Mouse (Mus musculus): ENCODE measurements at regions not wholly inside any gene's neighbourhood (a gene's known extent, or its start where the extent isn't known, plus 50 kb on each side); places are given as distances from the start of the nearest gene placed in this dataset.

DNA sequence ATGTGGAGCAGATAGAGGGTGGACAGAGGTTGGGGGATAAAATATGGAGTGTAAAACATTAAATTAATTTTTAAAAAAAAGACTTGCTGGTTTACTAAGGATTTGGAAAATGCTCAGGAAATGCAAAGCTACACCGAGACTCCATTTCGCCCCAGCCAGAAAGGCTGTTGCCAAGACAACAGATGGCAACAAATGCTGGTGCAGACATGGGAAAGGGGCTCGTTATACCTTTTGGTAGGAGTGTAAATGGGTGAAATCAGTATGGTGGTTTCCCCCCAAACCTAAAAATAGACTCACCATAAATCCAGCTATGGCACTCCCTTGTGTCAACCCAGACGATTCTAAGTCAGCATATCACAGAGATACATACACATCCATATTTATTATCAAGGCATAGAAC lies 60.4 kb upstream of the Bcl2l14 start:
- no peaks in the 10 kb centered on the region for H3K4me1 ChIP-seq (ENCODE audit: insufficient read depth)
- H3K9me3 ChIP-seq (ENCODE audit: low read length) = no peaks in the 10 kb centered on the region
- ATAC-seq (no peak), DNase-seq (no peak)
- WGBS (ENCODE audit: insufficient replicate concordance) = 68% methylated on average over 4 of the region's 4 CpGs
- H3K27me3 ChIP-seq (ENCODE audit: insufficient read depth, low read length) = no peaks in the 10 kb centered on the region
- no peaks in the 10 kb centered on the region for H3K36me3 ChIP-seq (replicated peaks; ENCODE audit: insufficient read depth, low read length)
- no peak overlapping the region for H3K4me2 ChIP-seq (ENCODE audit: low read depth, low read length)
- H3K9ac ChIP-seq (replicated peaks) = no peak overlapping the region
- TF ChIP-seq CTCF (IDR thresholded peaks at IDR 0.05; ENCODE audit: low read depth) (no peak), EP300 (IDR thresholded peaks at IDR 0.05; ENCODE audit: low read depth) (no peak)
- H3K27ac ChIP-seq (ENCODE audit: low read depth) = no peak overlapping the region
- H3K4me3 ChIP-seq (ENCODE audit: low read depth, low read length) = no peak overlapping the region

DNA sequence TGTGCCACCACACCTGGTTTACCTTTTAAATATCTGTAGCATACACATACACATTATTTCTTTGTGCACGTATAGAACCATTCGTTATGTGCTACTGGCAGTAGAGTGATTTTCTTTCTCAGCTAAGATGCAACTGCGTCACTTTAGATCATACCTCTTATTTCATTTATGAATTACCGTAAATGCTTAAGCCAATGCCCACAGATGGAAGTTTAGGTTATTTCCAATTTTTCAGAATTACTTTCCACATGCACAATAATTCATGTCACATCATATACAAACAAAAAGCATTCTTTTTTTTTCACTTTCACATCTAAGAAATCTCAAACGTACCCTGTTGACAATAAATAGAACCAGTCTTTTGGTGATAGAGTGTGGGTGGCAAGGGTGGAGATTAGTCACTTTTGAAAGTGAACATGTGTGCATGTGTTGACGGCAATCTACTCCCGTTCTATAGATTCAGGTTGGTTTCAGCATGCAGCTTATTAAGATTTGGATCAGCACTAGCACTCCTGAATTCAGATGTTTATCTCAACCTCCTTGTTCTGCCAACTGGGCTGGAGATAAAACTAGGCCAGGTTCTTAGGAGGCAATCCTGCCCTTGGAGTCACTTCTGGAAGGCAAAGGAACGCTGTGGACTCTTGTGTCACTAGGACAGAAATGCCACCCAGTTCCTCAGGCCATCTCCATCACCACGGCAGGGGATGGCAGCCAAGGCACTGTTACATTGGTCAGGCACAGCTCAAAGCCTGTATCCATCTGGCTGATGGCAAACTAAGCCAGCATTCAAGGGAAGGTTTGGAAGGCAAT lies 53.1 kb upstream of the Bcl2l14 start:
- Histone ChIP-seq H3K9ac (replicated peaks) (no peak overlapping the region), H3K27ac (ENCODE audit: low read depth) (no peak overlapping the region), H3K4me2 (ENCODE audit: low read depth, low read length) (no peak overlapping the region), H3K4me3 (ENCODE audit: low read depth, low read length) (no peak overlapping the region), H3K4me1 (ENCODE audit: insufficient read depth) (no peaks in the 10 kb centered on the region), H3K36me3 (replicated peaks; ENCODE audit: insufficient read depth, low read length) (no peaks in the 10 kb centered on the region), H3K9me3 (ENCODE audit: low read length) (no peaks in the 10 kb centered on the region), H3K27me3 (ENCODE audit: insufficient read depth, low read length) (no peaks in the 10 kb centered on the region)
- DNase-seq (no peak), ATAC-seq (no peak)
- TF ChIP-seq EP300 (IDR thresholded peaks at IDR 0.05; ENCODE audit: low read depth) (no peak), CTCF (IDR thresholded peaks at IDR 0.05; ENCODE audit: low read depth) (no peak)
- 86% methylated on average over 9 of the region's 9 CpGs for WGBS (ENCODE audit: insufficient replicate concordance)

GRCm38 (mm10) chr6:134343606-134343901 lies 52.6 kb upstream of the Bcl2l14 start:
- Histone ChIP-seq H3K36me3 (replicated peaks; ENCODE audit: insufficient read depth, low read length) (no peaks in the 10 kb centered on the region), H3K9ac (replicated peaks) (no peak overlapping the region), H3K4me3 (ENCODE audit: low read depth, low read length) (no peak overlapping the region), H3K27me3 (ENCODE audit: insufficient read depth, low read length) (no peaks in the 10 kb centered on the region), H3K4me2 (ENCODE audit: low read depth, low read length) (no peak overlapping the region), H3K4me1 (ENCODE audit: insufficient read depth) (no peaks in the 10 kb centered on the region), H3K9me3 (ENCODE audit: low read length) (no peaks in the 10 kb centered on the region), H3K27ac (ENCODE audit: low read depth) (no peak overlapping the region)
- TF ChIP-seq EP300 (IDR thresholded peaks at IDR 0.05; ENCODE audit: low read depth) (no peak), CTCF (IDR thresholded peaks at IDR 0.05; ENCODE audit: low read depth) (no peak)
- DNase-seq (no peak), ATAC-seq (no peak)
- WGBS (ENCODE audit: insufficient replicate concordance) = 70% methylated on average over 4 of the region's 4 CpGs
